Mouse (Mus musculus): ENCODE measurements around the gene Nploc4. TPM values are rescaled to one million over a fixed set of nuclear protein-coding genes. Genes with fewer than 3 reads are reported as not detected.

Nploc4 gene
- 19.0 and 19.5 TPM in 2 replicates for polyA plus RNA-seq (2015; fragmentation: Nextera tagmentation; extraction: Ambion mirVana)

GRCm38 (mm10) chr11:120437152-120437856 is at the start of gene Nploc4:
Gene Nploc4 (minus strand): TSS chr11:120437708.

DNA sequence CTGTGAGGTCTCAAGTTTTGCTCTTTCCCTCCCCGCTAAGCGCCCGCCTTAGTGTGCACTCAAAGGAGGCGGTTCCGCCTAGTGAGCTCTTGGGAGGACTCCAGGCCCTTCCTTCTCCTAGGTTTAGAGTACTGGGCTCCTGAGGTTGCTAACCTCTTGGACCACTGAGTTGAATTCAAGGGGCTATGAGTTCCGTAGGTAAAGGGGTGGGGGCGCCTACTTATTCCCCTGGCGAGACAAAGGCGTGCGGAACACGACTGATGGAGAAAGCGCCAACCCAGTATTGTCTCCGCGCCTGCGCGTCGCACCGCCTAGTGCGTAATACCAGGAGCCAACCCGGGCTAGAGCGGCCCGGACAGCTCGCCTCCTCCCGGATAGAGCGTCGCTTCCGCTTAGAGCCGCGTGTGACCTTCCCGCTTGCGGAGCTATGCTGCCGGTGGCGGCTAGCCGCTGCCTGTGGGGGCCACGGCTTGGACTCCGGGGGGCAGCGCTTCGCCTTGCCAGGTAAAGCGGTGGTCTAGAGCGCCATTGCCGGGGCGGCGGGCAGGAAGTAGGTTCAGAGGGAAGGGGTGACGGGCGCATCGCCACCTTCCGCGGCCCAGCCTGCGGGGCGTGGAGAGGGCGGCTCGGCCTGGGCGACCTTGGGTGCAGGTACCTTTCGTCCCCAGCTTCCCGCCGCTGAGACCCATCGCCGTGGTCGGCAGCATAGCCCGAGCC is 46.9 kb upstream of the Nploc4 start, which contains the start of gene Mrpl12:
Gene Mrpl12 (plus strand): TSS at position 349 of the 717 bp plus-strand sequence.

GRCm38 (mm10) chr11:120467051-120467735 is 29.7 kb upstream of the Nploc4 start, which contains the start of gene Arl16:
Gene Arl16 (minus strand): TSS chr11:120467607.

GRCm38 (mm10) chr11:120457772-120458751 is 20.6 kb upstream of the Nploc4 start, which contains the start of the genes Oxld1 and Ccdc137:
Gene Oxld1 (minus strand): TSS chr11:120458068.
Gene Ccdc137 (plus strand): TSS chr11:120458115.

GRCm38 (mm10) chr11:120453306-120453705 is 15.8 kb upstream of the Nploc4 start, which contains the start of gene Pde6g:
Gene Pde6g (minus strand): TSS chr11:120453500.

DNA sequence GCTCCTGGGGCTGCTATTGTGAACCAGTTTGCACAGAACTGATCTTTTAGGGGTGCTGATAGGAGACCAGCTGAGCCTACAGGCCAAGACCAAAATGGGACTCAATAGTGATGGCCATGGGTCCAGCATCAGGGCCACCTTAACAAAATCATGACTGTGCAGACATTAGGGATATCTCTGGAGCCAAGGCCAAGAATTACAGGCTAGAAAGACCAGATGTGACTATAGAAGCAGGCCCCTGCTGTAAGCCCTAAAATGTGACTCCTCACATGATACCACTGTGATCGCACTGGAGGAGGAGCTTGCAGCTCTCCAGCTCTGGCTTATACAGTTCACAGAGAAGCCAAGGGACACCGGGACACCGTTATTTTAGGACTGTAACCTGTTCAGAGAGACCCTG is 4.8 kb upstream of the Nploc4 start, which contains the start of gene Tspan10:
Gene Tspan10 (plus strand): TSS at position 301 of the 400 bp plus-strand sequence.

DNA sequence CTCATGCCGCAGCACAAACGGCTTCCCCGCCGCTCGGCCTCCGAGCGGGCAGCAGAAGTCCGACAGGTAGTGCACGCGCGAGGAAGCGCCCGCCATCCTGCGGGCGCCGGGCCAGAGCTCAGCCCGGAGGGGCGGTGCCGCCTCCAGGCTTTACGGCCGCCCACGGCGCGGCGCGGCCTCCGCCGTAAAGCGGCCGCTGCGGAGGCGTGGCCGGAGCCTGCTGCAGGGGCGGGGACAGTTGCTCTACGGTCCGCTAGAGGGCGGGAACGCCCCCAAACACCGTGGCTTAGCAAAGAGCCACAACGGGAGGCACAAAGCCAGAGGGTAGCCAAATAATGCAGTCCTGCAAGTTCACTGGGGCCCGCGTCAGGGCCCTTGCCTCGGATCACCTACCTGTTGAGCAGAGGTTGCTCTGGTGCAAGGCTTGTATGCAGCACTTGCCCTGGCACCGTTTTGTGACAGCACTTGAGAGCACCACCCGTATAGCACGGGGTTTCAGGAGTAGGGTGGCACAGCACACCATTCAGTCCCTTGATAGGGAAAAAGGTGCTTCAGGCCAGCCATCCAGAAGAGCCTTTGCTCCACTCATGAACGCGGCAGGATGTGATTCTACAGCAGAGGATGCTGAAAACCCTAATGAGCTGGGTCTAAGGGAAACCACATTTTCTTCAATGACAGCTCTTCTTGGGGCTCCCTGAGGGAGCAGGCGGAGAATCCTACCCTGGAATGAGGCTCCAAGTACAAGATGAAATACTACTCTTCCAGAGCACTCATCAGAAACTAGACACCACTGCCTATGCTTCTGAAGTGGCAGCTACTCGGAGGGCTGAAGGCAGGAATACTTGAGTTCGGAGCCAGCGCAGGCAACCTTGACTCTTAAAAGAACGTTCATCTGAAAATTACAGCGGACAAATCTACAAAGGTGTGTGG is 58.6 kb downstream of the Nploc4 start, which contains the start of gene Faap100:
Gene Faap100 (minus strand): TSS at position 154 of the 930 bp plus-strand sequence.

DNA sequence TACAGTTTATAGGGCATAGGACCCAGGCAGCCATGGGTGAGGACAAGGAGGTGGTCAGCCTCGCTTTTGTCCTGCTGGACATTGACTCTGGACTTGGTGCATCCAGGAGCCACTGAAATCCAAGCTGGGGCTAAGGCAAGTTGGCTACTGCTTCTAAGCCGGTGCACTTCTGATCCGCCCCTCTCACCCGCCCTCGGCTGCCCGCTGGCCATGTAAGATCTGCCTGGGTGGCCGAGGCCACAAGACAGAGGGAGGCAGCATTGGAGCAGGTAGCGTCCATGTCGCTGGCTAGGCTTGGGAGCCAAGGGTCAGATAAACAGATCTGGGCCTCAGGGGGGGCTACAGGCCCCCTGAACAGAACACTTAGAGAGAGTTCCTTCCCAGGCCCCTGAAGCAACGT is 76.2 kb downstream of the Nploc4 start, which contains the start of gene Fscn2:
Gene Fscn2 (plus strand): TSS at position 240 of the 400 bp plus-strand sequence.

DNA sequence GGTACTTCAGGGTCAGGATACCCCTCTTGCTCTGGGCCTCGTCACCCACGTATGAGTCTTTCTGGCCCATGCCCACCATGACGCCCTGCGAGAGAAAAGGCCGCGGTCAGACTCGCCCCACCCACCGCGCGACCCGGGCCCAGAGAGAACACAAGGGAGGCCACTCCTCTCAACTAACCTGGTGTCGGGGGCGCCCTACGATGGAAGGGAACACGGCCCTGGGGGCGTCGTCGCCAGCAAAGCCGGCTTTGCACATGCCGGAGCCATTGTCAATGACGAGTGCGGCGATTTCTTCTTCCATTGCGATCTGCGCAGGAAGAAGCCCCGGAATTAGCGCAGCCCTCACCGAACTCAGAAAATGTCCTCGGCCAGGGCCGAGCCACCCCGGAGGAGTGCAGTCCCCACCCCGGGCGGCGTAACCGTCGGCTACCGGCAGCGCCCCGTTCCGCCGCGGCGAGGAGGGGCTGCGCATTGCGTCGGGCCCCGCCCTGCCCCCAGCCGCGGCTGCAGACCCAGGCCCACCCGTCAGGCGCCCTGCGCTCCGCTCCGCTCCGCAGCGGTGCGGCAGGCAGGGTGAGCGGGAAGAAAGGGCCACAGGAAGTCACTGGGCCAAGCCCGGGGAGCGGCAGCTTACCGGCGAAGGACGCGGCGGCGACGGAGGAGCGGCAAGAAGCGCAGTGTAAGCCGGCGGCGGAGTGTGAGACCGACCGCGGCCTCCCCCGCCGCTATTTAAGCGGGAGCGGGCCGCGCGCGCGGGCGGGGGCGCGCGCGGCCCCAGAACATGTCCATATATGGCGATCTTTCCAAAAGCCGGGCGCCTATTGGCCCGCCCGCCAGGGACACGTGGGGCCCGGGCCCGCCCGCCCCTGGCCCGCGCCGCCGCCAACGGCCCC is 89.5 kb downstream of the Nploc4 start, which contains the start of gene Actg1:
Gene Actg1 (minus strand): TSS at position 752 of the 893 bp plus-strand sequence.

Other genes with a start within 250 kb of the Nploc4 start
- gene Bahcc1, start 204.8 kb downstream of the Nploc4 start, polyA plus RNA-seq (2015; fragmentation: Nextera tagmentation; extraction: Ambion mirVana) = 2.6 and 4.8 TPM in 2 replicates
- gene Actg1, start 89.2 kb downstream of the Nploc4 start, polyA plus RNA-seq (2015; fragmentation: Nextera tagmentation; extraction: Ambion mirVana) = 706 and 868 TPM in 2 replicates
- 0.29 and 0.52 TPM in 2 replicates for gene Fscn2, start 76.2 kb downstream of the Nploc4 start, polyA plus RNA-seq (2015; fragmentation: Nextera tagmentation; extraction: Ambion mirVana)
- 11.0 and 12.8 TPM in 2 replicates for gene Faap100, start 58.9 kb downstream of the Nploc4 start, polyA plus RNA-seq (2015; fragmentation: Nextera tagmentation; extraction: Ambion mirVana)
- gene Tspan10, start 4.9 kb upstream of the Nploc4 start, polyA plus RNA-seq (2015; fragmentation: Nextera tagmentation; extraction: Ambion mirVana) = 0.07 TPM in 1 of 2 replicates, not detected in the other
- 0.12 and 0.16 TPM in 2 replicates for gene Pde6g, start 15.8 kb upstream of the Nploc4 start, polyA plus RNA-seq (2015; fragmentation: Nextera tagmentation; extraction: Ambion mirVana)
- 11.2 and 15.7 TPM in 2 replicates for gene Oxld1, start 20.4 kb upstream of the Nploc4 start, polyA plus RNA-seq (2015; fragmentation: Nextera tagmentation; extraction: Ambion mirVana)
- gene Ccdc137, start 20.4 kb upstream of the Nploc4 start, polyA plus RNA-seq (2015; fragmentation: Nextera tagmentation; extraction: Ambion mirVana) = 24.2 and 24.8 TPM in 2 replicates
- 22.7 TPM in 2 replicates for gene Arl16, start 29.9 kb upstream of the Nploc4 start, polyA plus RNA-seq (2015; fragmentation: Nextera tagmentation; extraction: Ambion mirVana)
- gene Mrpl12, start 46.9 kb upstream of the Nploc4 start, polyA plus RNA-seq (2015; fragmentation: Nextera tagmentation; extraction: Ambion mirVana) = 99.2 and 107 TPM in 2 replicates
- gene Slc25a10, start 54.1 kb upstream of the Nploc4 start, polyA plus RNA-seq (2015; fragmentation: Nextera tagmentation; extraction: Ambion mirVana) = 16.9 and 18.6 TPM in 2 replicates
- 0.13 TPM in 1 of 2 replicates, not detected in the other for gene Gcgr, start 93.0 kb upstream of the Nploc4 start, polyA plus RNA-seq (2015; fragmentation: Nextera tagmentation; extraction: Ambion mirVana)
- 76.2 and 89.7 TPM in 2 replicates for gene Mcrip1, start 112.0 kb upstream of the Nploc4 start, polyA plus RNA-seq (2015; fragmentation: Nextera tagmentation; extraction: Ambion mirVana)
- gene Ppp1r27, start 113.4 kb upstream of the Nploc4 start, polyA plus RNA-seq (2015; fragmentation: Nextera tagmentation; extraction: Ambion mirVana) = not detected in 2 replicates
- 206 and 241 TPM in 2 replicates for gene P4hb, start 135.5 kb upstream of the Nploc4 start, polyA plus RNA-seq (2015; fragmentation: Nextera tagmentation; extraction: Ambion mirVana)
- 234 and 266 TPM in 2 replicates for gene Arhgdia, start 143.9 kb upstream of the Nploc4 start, polyA plus RNA-seq (2015; fragmentation: Nextera tagmentation; extraction: Ambion mirVana)
- gene Alyref, start 160.7 kb upstream of the Nploc4 start, polyA plus RNA-seq (2015; fragmentation: Nextera tagmentation; extraction: Ambion mirVana) = 381 and 432 TPM in 2 replicates
- gene Anapc11, start 160.7 kb upstream of the Nploc4 start, polyA plus RNA-seq (2015; fragmentation: Nextera tagmentation; extraction: Ambion mirVana) = 120 and 128 TPM in 2 replicates
- gene Npb, start 170.8 kb upstream of the Nploc4 start, polyA plus RNA-seq (2015; fragmentation: Nextera tagmentation; extraction: Ambion mirVana) = 2.7 and 5.2 TPM in 2 replicates
- gene Pcyt2, start 180.2 kb upstream of the Nploc4 start, polyA plus RNA-seq (2015; fragmentation: Nextera tagmentation; extraction: Ambion mirVana) = 48.5 and 54.1 TPM in 2 replicates
- 49.4 and 54.1 TPM in 2 replicates for gene Sirt7, start 187.5 kb upstream of the Nploc4 start, polyA plus RNA-seq (2015; fragmentation: Nextera tagmentation; extraction: Ambion mirVana)
- gene Mafg, start 195.9 kb upstream of the Nploc4 start, polyA plus RNA-seq (2015; fragmentation: Nextera tagmentation; extraction: Ambion mirVana) = 40.0 and 41.2 TPM in 2 replicates
- 3.5 and 5.2 TPM in 2 replicates for gene Pycr1, start 206.1 kb upstream of the Nploc4 start, polyA plus RNA-seq (2015; fragmentation: Nextera tagmentation; extraction: Ambion mirVana)
- gene Myadml2, start 210.4 kb upstream of the Nploc4 start, polyA plus RNA-seq (2015; fragmentation: Nextera tagmentation; extraction: Ambion mirVana) = 0.23 and 0.29 TPM in 2 replicates
- gene Notum, start 223.5 kb upstream of the Nploc4 start, polyA plus RNA-seq (2015; fragmentation: Nextera tagmentation; extraction: Ambion mirVana) = not detected in 2 replicates
- 60.0 and 64.9 TPM in 2 replicates for gene Aspscr1, start 235.3 kb upstream of the Nploc4 start, polyA plus RNA-seq (2015; fragmentation: Nextera tagmentation; extraction: Ambion mirVana)